29 mouse cellular contexts compared by ENCODE assay signal in the genomic region with DNA sequence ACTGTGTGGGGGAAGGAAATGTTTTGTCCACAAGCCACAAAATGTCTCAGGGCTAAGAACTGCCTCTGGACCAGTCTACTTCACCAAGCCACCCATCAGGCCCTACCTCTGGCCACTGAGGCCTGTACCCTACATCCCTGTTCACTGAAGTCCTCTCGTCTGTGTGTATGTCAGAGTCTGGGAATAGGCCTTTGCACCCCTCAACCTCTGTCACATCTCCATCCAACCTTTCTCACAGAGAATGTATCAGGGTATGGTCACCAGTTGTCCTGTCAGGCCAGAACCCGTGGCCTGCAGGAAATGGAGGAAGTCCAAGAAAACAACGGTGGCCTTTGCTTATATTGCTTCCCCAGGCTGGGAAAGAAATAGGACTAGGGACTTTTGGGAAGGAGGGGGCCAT. TPM values are rescaled to one million over a fixed set of nuclear protein-coding genes. Genes with fewer than 3 reads are reported as not detected.
DNase-seq lines count a peak whose midpoint lies in the region; ATAC-seq lines count a peak whose summit lies in the region.
"Had no signal": no experiment of that assay in that cellular context is flagged by ENCODE, and none has a peak within 500 bp of the region (broad histone marks: within the 10 kb centered on the region; RNA-seq: fewer than 3 reads in every experiment).

No protein-coding gene starts in this region.

- no peak for ATAC-seq in heart, embryonic 12.5 days (ENCODE audit: insufficient number of reproducible peaks, low FRiP score)
- ATAC-seq in lung, embryonic 16.5 days (ENCODE audit: low read depth) = no peak
- no peak for ATAC-seq in intestine, embryonic 16.5 days
- no peak for ATAC-seq in stomach, embryonic 15.5 days (ENCODE audit: insufficient read depth, low FRiP score, low read depth)
- ATAC-seq: forebrain, embryonic 13.5 days; hindbrain, postnatal 0 days had no signal

- H3K9ac ChIP-seq in heart, embryonic 12.5 days = no peak overlapping the region
- H3K9ac ChIP-seq in lung, embryonic 16.5 days (ENCODE audit: low read length) = no peak overlapping the region
- H3K9ac ChIP-seq in intestine, embryonic 16.5 days (ENCODE audit: low read depth, low read length) = no peak overlapping the region
- no peak overlapping the region for H3K9ac ChIP-seq in stomach, embryonic 15.5 days
- H3K9ac ChIP-seq: embryonic facial prominence, embryonic 15.5 days; hindbrain, embryonic 12.5 days; liver, embryonic 14.5 days; neural tube, embryonic 15.5 days had no signal

- H3K27ac ChIP-seq in heart, embryonic 12.5 days (ENCODE audit: poor library complexity, severe bottlenecking) = 0 out of 2 replicates have a peak overlapping the region, but pooled peaks have one; percentile 21
- H3K27ac ChIP-seq in lung, embryonic 16.5 days (ENCODE audit: low read length) = peak overlapping the region; percentile 42
- peak overlapping the region; percentile 42; the same call in 1 of the 2 replicates for H3K27ac ChIP-seq in intestine, embryonic 16.5 days (ENCODE audit: low read length)
- H3K27ac ChIP-seq in stomach, embryonic 15.5 days = peak overlapping the region; percentile 6; the same call in 1 of the 2 replicates
- H3K27ac ChIP-seq: embryonic facial prominence, embryonic 10.5 days; embryonic facial prominence, embryonic 15.5 days; forebrain, embryonic 13.5 days; hindbrain, embryonic 12.5 days; hindbrain, postnatal 0 days; liver, embryonic 14.5 days; neural tube, embryonic 15.5 days had no signal

- no peak overlapping the region for H3K4me2 ChIP-seq in heart, embryonic 12.5 days
- no peak overlapping the region for H3K4me2 ChIP-seq in lung, embryonic 16.5 days (ENCODE audit: low read depth, low read length)
- H3K4me2 ChIP-seq in intestine, embryonic 16.5 days (ENCODE audit: low read depth, low read length) = no peak overlapping the region
- no peak overlapping the region for H3K4me2 ChIP-seq in stomach, embryonic 15.5 days
- H3K4me2 ChIP-seq: embryonic facial prominence, embryonic 15.5 days; forebrain, embryonic 13.5 days; hindbrain, embryonic 12.5 days; neural tube, embryonic 15.5 days had no signal

- intact Hi-C loops in left cerebral cortex, postnatal 25 days (cut with DNase I) = no loop called here

- H3K4me3 ChIP-seq in heart, embryonic 12.5 days = no peak overlapping the region
- no peak overlapping the region for H3K4me3 ChIP-seq in lung, embryonic 16.5 days (ENCODE audit: low read length)
- no peak overlapping the region for H3K4me3 ChIP-seq in intestine, embryonic 16.5 days (ENCODE audit: low read length)
- H3K4me3 ChIP-seq in stomach, embryonic 15.5 days (replicated peaks) = no peak overlapping the region
- H3K4me3 ChIP-seq: embryonic facial prominence, embryonic 10.5 days; embryonic facial prominence, embryonic 15.5 days; forebrain, embryonic 13.5 days; hindbrain, embryonic 12.5 days; neural tube, embryonic 15.5 days had no signal

- H3K4me1 ChIP-seq in heart, embryonic 12.5 days (replicated peaks) = peaks cover 50% of the 10 kb centered on the region
- peaks cover 44% of the 10 kb centered on the region for H3K4me1 ChIP-seq in lung, embryonic 16.5 days (replicated peaks; ENCODE audit: control insufficient read depth, insufficient read depth, low read length)
- H3K4me1 ChIP-seq in intestine, embryonic 16.5 days (ENCODE audit: control insufficient read depth, insufficient read depth, low read length) = peaks cover 53% of the 10 kb centered on the region
- H3K4me1 ChIP-seq in stomach, embryonic 15.5 days = peaks cover 44% of the 10 kb centered on the region

- no peaks in the 10 kb centered on the region for H3K36me3 ChIP-seq in heart, embryonic 12.5 days
- no peaks in the 10 kb centered on the region for H3K36me3 ChIP-seq in lung, embryonic 16.5 days (ENCODE audit: control insufficient read depth, insufficient read depth, low read length)
- no peaks in the 10 kb centered on the region for H3K36me3 ChIP-seq in intestine, embryonic 16.5 days (ENCODE audit: control insufficient read depth, insufficient read depth, low read length)
- H3K36me3 ChIP-seq in stomach, embryonic 15.5 days = no peaks in the 10 kb centered on the region
- H3K36me3 ChIP-seq: embryonic facial prominence, embryonic 10.5 days; embryonic facial prominence, embryonic 15.5 days; hindbrain, embryonic 12.5 days; neural tube, embryonic 15.5 days had no signal

- WGBS in heart, embryonic 12.5 days = 71% methylated on average over 3 of the region's 3 CpGs
- 66% methylated on average over 3 of the region's 3 CpGs for WGBS in lung, embryonic 16.5 days
- 69% methylated on average over 3 of the region's 3 CpGs for WGBS in intestine, embryonic 16.5 days
- WGBS in stomach, embryonic 15.5 days = 78% methylated on average over 3 of the region's 3 CpGs

- H3K9me3 ChIP-seq in heart, embryonic 12.5 days (replicated peaks) = no peaks in the 10 kb centered on the region
- no peaks in the 10 kb centered on the region for H3K9me3 ChIP-seq in lung, embryonic 16.5 days (ENCODE audit: control insufficient read depth, low read length)
- H3K9me3 ChIP-seq in intestine, embryonic 16.5 days (ENCODE audit: control insufficient read depth, low read length) = no peaks in the 10 kb centered on the region
- no peaks in the 10 kb centered on the region for H3K9me3 ChIP-seq in stomach, embryonic 15.5 days
- H3K9me3 ChIP-seq: embryonic facial prominence, embryonic 10.5 days; embryonic facial prominence, embryonic 15.5 days; forebrain, embryonic 13.5 days; hindbrain, embryonic 12.5 days; neural tube, embryonic 15.5 days had no signal

- no peaks in the 10 kb centered on the region for H3K27me3 ChIP-seq in heart, embryonic 12.5 days (replicated peaks)
- no peaks in the 10 kb centered on the region for H3K27me3 ChIP-seq in lung, embryonic 16.5 days (ENCODE audit: control insufficient read depth, insufficient read depth, low read depth, low read length)
- no peaks in the 10 kb centered on the region for H3K27me3 ChIP-seq in intestine, embryonic 16.5 days (replicated peaks; ENCODE audit: control insufficient read depth, insufficient read depth, low read length)
- H3K27me3 ChIP-seq in stomach, embryonic 15.5 days (replicated peaks) = no peaks in the 10 kb centered on the region
- H3K27me3 ChIP-seq: embryonic facial prominence, embryonic 15.5 days had no signal

- no peak for DNase-seq in heart, adult 8-10 months (ENCODE audit: low spot score)
- no peak for DNase-seq in lung, postnatal 36 days
- DNase-seq in cerebellum, adult 9-11 months = no peak
- DNase-seq in left cerebral cortex, postnatal 25 days (ENCODE audit: low spot score in 2 of 2) = no peak
- DNase-seq: adrenal gland, postnatal 36 days; B cell, adult 2 months; cerebellum, adult 2 months; cerebellum, postnatal 25 days; heart, postnatal 36 days; kidney, adult 11 months; kidney, postnatal 14 days; layer of hippocampus, adult 9-11 months; liver; lung, adult 2 months; midbrain, embryonic 14.5 days; retina, postnatal 1 day; right cerebral cortex, postnatal 14 days had no signal

RNA-seq across cellular contexts. Expression of gene Gnb1, which starts 5.6 kb away (rescaled TPM):
- 394 and 400 TPM in 2 replicates for polyA plus RNA-seq in heart, embryonic 12.5 days (2016; fragmentation: Nextera tagmentation; extraction: Ambion mirVana)
- total RNA-seq in heart, adult 8-10 months (2022) = 100 to 1,000 TPM; 136 to 150 (median 142) TPM
- polyA plus RNA-seq in lung, embryonic 16.5 days (2015; fragmentation: Nextera tagmentation; extraction: Ambion mirVana) = 389 and 455 TPM in 2 replicates
- 300 and 376 TPM in 2 replicates for polyA plus RNA-seq in intestine, embryonic 16.5 days (2015; fragmentation: Nextera tagmentation; extraction: Ambion mirVana)
- polyA plus RNA-seq in stomach, embryonic 15.5 days (2015; fragmentation: Nextera tagmentation; extraction: Ambion mirVana) = 446 and 447 TPM in 2 replicates
- 100 to 1,000 TPM; 918 to 924 TPM for total RNA-seq in left cerebral cortex, postnatal 25 days (2021)

RNA-seq across cellular contexts. Expression of gene Tmem52, which starts 16.6 kb away (rescaled TPM):
- polyA plus RNA-seq in heart, embryonic 12.5 days (2016; fragmentation: Nextera tagmentation; extraction: Ambion mirVana) = not detected in 2 replicates
- 1 to 10 TPM; 4.2 to 9.6 (median 6.2) TPM for total RNA-seq in heart, adult 8-10 months (2022)
- 0.40 and 0.72 TPM in 2 replicates for polyA plus RNA-seq in lung, embryonic 16.5 days (2015; fragmentation: Nextera tagmentation; extraction: Ambion mirVana)
- polyA plus RNA-seq in intestine, embryonic 16.5 days (2015; fragmentation: Nextera tagmentation; extraction: Ambion mirVana) = 4.3 and 7.3 TPM in 2 replicates
- 0.28 and 0.46 TPM in 2 replicates for polyA plus RNA-seq in stomach, embryonic 15.5 days (2015; fragmentation: Nextera tagmentation; extraction: Ambion mirVana)
- total RNA-seq in left cerebral cortex, postnatal 25 days (2021) = 1 to 10 TPM; 1.5 TPM
- polyA plus RNA-seq: embryonic facial prominence, embryonic 10.5 days; hindbrain, embryonic 12.5 days; limb, embryonic 11.5 days; liver, embryonic 14.5 days had no signal
